8 mouse cellular contexts compared by ENCODE assay signal in genomic region chr4:128681126-128681525, GRCm38 (mm10). TPM values are rescaled to one million over a fixed set of nuclear protein-coding genes. Genes with fewer than 3 reads are reported as not detected.
DNase-seq lines count a peak whose midpoint lies in the region; ATAC-seq lines count a peak whose summit lies in the region.

No protein-coding gene starts in this region.

- H3K9ac ChIP-seq in liver, embryonic 12.5 days = no peak overlapping the region

- H3K9me3 ChIP-seq in liver, embryonic 12.5 days (replicated peaks) = no peaks in the 10 kb centered on the region

- WGBS in liver, embryonic 12.5 days (ENCODE audit: insufficient replicate concordance) = 54% methylated on average over 8 of the region's 8 CpGs

- H3K4me1 ChIP-seq in liver, embryonic 12.5 days = no peaks in the 10 kb centered on the region; the same call in 1 of the 2 replicates

- no peak overlapping the region for H3K27ac ChIP-seq in liver, embryonic 12.5 days

- no peak overlapping the region for H3K4me3 ChIP-seq in liver, embryonic 12.5 days

- H3K4me2 ChIP-seq in liver, embryonic 12.5 days = no peak overlapping the region

- ATAC-seq in cerebellum, adult (ENCODE audit: insufficient number of reproducible peaks, low FRiP score, low TSS enrichment) = no peak
- ATAC-seq in liver, embryonic 12.5 days = no peak

- DNase-seq in cerebellum, postnatal 10 days = peak; percentile 67 to 68
- peak; percentile 24 for DNase-seq in liver
- DNase-seq in kidney, postnatal 36 days = peak; percentile 61 to 78
- peak; percentile 24 for DNase-seq in retina, postnatal 7 days (ENCODE audit: low read depth, low spot score)
- DNase-seq in frontal cortex, postnatal 10 days (ENCODE audit: low spot score in 2 of 2) = no peak
- no peak for DNase-seq in c-Kit-positive CD71-positive TER-119-positive erythroid progenitor cells, embryonic 14.5 days (ENCODE audit: low spot score)

- no peaks in the 10 kb centered on the region for H3K36me3 ChIP-seq in liver, embryonic 12.5 days

- H3K27me3 ChIP-seq in liver, embryonic 12.5 days (replicated peaks) = no peaks in the 10 kb centered on the region

RNA-seq across cellular contexts. Expression of gene Phc2, which starts 26.6 kb away (rescaled TPM):
- 30.9 and 33.2 TPM in 2 replicates for polyA plus RNA-seq in liver, embryonic 12.5 days (2016; fragmentation: Nextera tagmentation; extraction: Ambion mirVana)

Comparison
In these comparisons a context has a peak if more than half of its experiments do, and no peak if none do; other contexts are left out.
1. DNase-seq: peak in cerebellum, postnatal 10 days (2 of 2), liver (single experiment), kidney, postnatal 36 days (2 of 2) and retina, postnatal 7 days (single experiment); none in frontal cortex, postnatal 10 days (0 of 2) and c-Kit-positive CD71-positive TER-119-positive erythroid progenitor cells, embryonic 14.5 days (single experiment).